Mouse (Mus musculus): ENCODE data around the gene Grxcr1. TPM values are rescaled to one million over a fixed set of nuclear protein-coding genes. Genes with fewer than 3 reads are reported as not detected.

Grxcr1 gene
- polyA plus RNA-seq (2016; fragmentation: Nextera tagmentation; extraction: Ambion mirVana): not detected in 2 replicates

DNA sequence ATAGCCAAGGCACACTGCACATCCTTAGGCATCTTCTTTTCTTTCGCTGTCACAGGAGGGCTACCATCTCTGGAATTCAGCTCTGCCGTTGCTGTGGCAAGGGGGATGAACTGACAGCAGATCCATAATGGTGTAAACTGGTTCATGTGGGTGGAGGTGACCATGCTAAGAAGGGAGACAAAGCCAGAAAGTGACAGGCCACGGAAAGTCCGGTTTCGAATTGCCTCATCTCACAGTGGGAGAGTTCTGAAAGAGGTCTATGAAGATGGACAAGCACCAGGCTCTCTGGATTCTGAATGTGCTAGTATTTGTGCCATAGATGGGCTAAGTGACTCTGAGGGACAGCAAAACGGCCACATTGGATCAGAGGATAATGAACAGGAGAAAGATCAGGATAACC is at the start of gene Grxcr1:
TSS of gene Grxcr1 (plus strand) at position 92 of the 400 bp plus-strand sequence.
- ATAC-seq (ENCODE audit: insufficient number of reproducible peaks, insufficient read depth, low FRiP score, low TSS enrichment, low read depth): no peak
- Histone ChIP-seq H3K4me1 (replicated peaks) (no peaks in the 10 kb centered on the region), H3K4me3 (replicated peaks) (no peak within 1 kb of the TSS), H3K27ac (no peak within 1 kb of the TSS), H3K9me3 (no peaks in the 10 kb centered on the region), H3K36me3 (no peaks in the 10 kb centered on the region), H3K9ac (replicated peaks) (no peak within 1 kb of the TSS), H3K27me3 (no peaks in the 10 kb centered on the region), H3K4me2 (no peak within 1 kb of the TSS)
- WGBS: 87% methylated on average over 6 of the region's 6 CpGs

- Histone ChIP-seq H3K4me2 (no peak overlapping the region), H3K9ac (replicated peaks) (no peak overlapping the region), H3K4me1 (replicated peaks) (no peaks in the 10 kb centered on the region), H3K27ac (no peak overlapping the region), H3K27me3 (no peaks in the 10 kb centered on the region), H3K36me3 (no peaks in the 10 kb centered on the region), H3K4me3 (replicated peaks) (no peak overlapping the region), H3K9me3 (no peaks in the 10 kb centered on the region)
- WGBS: 75% methylated on average over 3 of the region's 3 CpGs
- no peak for ATAC-seq (ENCODE audit: insufficient number of reproducible peaks, insufficient read depth, low FRiP score, low TSS enrichment, low read depth)
Measured at GRCm38 (mm10) chr5:67981946-67982526, 49.6 kb upstream of the Grxcr1 start.

DNA sequence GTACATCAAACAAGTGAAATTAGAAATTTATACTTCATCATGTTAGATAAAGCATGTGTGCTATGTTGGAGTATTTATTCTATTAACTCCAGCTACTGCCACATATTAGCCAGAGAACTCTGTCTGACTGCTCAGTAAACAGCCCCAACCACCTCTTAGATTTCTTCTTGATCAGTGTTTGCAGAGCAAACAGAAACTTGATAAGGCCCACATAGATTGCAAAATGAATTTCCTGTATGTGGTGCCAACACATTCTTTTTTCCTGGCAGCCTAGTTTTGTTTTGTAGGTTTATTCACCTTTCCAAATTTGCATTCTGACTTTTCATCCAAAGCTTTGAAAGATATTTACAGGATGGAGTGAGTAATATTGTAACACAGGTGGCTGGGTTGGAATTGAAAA is 41.2 kb upstream of the Grxcr1 start:
- Histone ChIP-seq H3K4me3 (replicated peaks) (no peak overlapping the region), H3K27ac (no peak overlapping the region), H3K9me3 (no peaks in the 10 kb centered on the region), H3K9ac (replicated peaks) (no peak overlapping the region), H3K27me3 (no peaks in the 10 kb centered on the region), H3K4me2 (no peak overlapping the region), H3K4me1 (replicated peaks) (no peaks in the 10 kb centered on the region), H3K36me3 (no peaks in the 10 kb centered on the region)
- ATAC-seq (ENCODE audit: insufficient number of reproducible peaks, insufficient read depth, low FRiP score, low TSS enrichment, low read depth): no peak

GRCm38 (mm10) chr5:68002611-68003010 is 29.0 kb upstream of the Grxcr1 start:
- Histone ChIP-seq H3K27ac (no peak overlapping the region), H3K36me3 (no peaks in the 10 kb centered on the region), H3K4me1 (replicated peaks) (no peaks in the 10 kb centered on the region), H3K27me3 (no peaks in the 10 kb centered on the region), H3K4me3 (replicated peaks) (no peak overlapping the region), H3K4me2 (no peak overlapping the region), H3K9me3 (no peaks in the 10 kb centered on the region), H3K9ac (replicated peaks) (no peak overlapping the region)
- 94% methylated on average over 6 of the region's 6 CpGs for WGBS
- no peak for ATAC-seq (ENCODE audit: insufficient number of reproducible peaks, insufficient read depth, low FRiP score, low TSS enrichment, low read depth)

DNA sequence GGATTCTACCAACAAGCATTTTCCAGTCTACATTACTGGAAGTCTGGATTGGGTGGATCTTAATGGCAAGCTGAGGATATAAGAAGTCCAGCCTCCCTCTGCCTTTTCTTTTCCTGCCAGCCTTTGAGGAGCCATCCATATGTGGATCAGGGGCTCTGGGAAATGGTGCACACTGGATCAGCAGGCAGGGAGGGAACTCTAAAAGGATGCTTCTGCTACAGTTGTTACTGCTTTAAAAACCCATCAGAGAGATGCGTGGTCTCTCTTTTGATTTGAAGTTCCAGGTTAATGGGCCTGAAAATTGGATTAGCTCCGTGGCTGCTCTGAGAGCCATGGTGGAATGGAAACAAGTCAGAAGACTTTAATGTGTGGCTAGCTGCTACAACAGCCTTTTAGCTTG is 27.7 kb upstream of the Grxcr1 start:
- Histone ChIP-seq H3K27me3 (no peaks in the 10 kb centered on the region), H3K4me1 (replicated peaks) (no peaks in the 10 kb centered on the region), H3K4me3 (replicated peaks) (no peak overlapping the region), H3K27ac (no peak overlapping the region), H3K4me2 (no peak overlapping the region), H3K9me3 (no peaks in the 10 kb centered on the region), H3K36me3 (no peaks in the 10 kb centered on the region), H3K9ac (replicated peaks) (no peak overlapping the region)
- ATAC-seq (ENCODE audit: insufficient number of reproducible peaks, insufficient read depth, low FRiP score, low TSS enrichment, low read depth): no peak
- WGBS: 70% methylated on average over 2 of the region's 2 CpGs

- 81% methylated on average over 2 of the region's 2 CpGs for WGBS
- no peaks in the 10 kb centered on the region for H3K27me3 ChIP-seq
- H3K4me1 ChIP-seq (replicated peaks): no peaks in the 10 kb centered on the region
Measured at GRCm38 (mm10) chr5:68004419-68004818, 27.2 kb upstream of the Grxcr1 start.

GRCm38 (mm10) chr5:68007074-68007473 is 24.6 kb upstream of the Grxcr1 start:
- WGBS: 91% methylated on average over 4 of the region's 4 CpGs
- H3K27ac ChIP-seq: no peak overlapping the region
- no peaks in the 10 kb centered on the region for H3K9me3 ChIP-seq
- H3K4me2 ChIP-seq: no peak overlapping the region
- no peaks in the 10 kb centered on the region for H3K27me3 ChIP-seq
- H3K36me3 ChIP-seq: no peaks in the 10 kb centered on the region
- no peak overlapping the region for H3K4me3 ChIP-seq (replicated peaks)
- no peak for ATAC-seq (ENCODE audit: insufficient number of reproducible peaks, insufficient read depth, low FRiP score, low TSS enrichment, low read depth)
- H3K9ac ChIP-seq (replicated peaks): no peak overlapping the region
- no peaks in the 10 kb centered on the region for H3K4me1 ChIP-seq (replicated peaks)

More at GRCm38 (mm10) chr5:68004419-68004818, 27.2 kb upstream of the Grxcr1 start:
- H3K27ac ChIP-seq: no peak overlapping the region
- no peak overlapping the region for H3K4me3 ChIP-seq (replicated peaks)
- no peak for ATAC-seq (ENCODE audit: insufficient number of reproducible peaks, insufficient read depth, low FRiP score, low TSS enrichment, low read depth)
- H3K4me2 ChIP-seq: no peak overlapping the region
- no peaks in the 10 kb centered on the region for H3K9me3 ChIP-seq
- H3K9ac ChIP-seq (replicated peaks): no peak overlapping the region
- H3K36me3 ChIP-seq: no peaks in the 10 kb centered on the region

DNA sequence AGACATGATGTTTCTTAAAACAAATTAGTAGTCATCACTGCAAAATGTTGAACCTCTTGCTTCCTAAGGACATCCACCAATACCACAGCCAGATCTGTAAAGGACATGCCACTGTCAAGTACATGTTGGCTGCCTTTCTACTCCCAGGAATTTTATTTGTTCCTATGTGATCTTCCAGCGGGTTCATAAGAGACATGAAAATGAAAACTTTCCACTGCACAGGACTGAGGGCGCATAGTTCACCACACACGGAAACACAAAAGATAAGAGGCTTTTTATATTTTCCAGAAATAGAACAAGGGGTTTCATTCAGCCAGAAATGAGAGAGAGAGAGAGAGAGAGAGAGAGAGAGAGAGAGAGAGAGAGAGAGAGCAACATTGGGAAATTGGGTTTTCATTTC is 20.1 kb upstream of the Grxcr1 start:
- H3K4me3 ChIP-seq (replicated peaks): no peak overlapping the region
- no peak for ATAC-seq (ENCODE audit: insufficient number of reproducible peaks, insufficient read depth, low FRiP score, low TSS enrichment, low read depth)
- H3K4me2 ChIP-seq: no peak overlapping the region
- no peak overlapping the region for H3K9ac ChIP-seq (replicated peaks)
- H3K4me1 ChIP-seq (replicated peaks): no peaks in the 10 kb centered on the region
- peaks cover 4% of the 10 kb centered on the region; the same call in 1 of the 2 replicates for H3K27me3 ChIP-seq
- WGBS: 90% methylated on average over 3 of the region's 3 CpGs
- no peaks in the 10 kb centered on the region for H3K36me3 ChIP-seq
- no peaks in the 10 kb centered on the region for H3K9me3 ChIP-seq
- no peak overlapping the region for H3K27ac ChIP-seq

- peaks cover 4% of the 10 kb centered on the region; the same call in 1 of the 2 replicates for H3K27me3 ChIP-seq
- no peak overlapping the region for H3K4me2 ChIP-seq
- no peak overlapping the region for H3K27ac ChIP-seq
- 21% methylated on average over 4 of the region's 4 CpGs for WGBS
- no peaks in the 10 kb centered on the region for H3K4me1 ChIP-seq (replicated peaks)
- no peaks in the 10 kb centered on the region for H3K9me3 ChIP-seq
- no peak for ATAC-seq (ENCODE audit: insufficient number of reproducible peaks, insufficient read depth, low FRiP score, low TSS enrichment, low read depth)
- no peak overlapping the region for H3K9ac ChIP-seq (replicated peaks)
- H3K4me3 ChIP-seq (replicated peaks): no peak overlapping the region
- no peaks in the 10 kb centered on the region for H3K36me3 ChIP-seq
Measured at GRCm38 (mm10) chr5:68012618-68013017, 19.0 kb upstream of the Grxcr1 start.

DNA sequence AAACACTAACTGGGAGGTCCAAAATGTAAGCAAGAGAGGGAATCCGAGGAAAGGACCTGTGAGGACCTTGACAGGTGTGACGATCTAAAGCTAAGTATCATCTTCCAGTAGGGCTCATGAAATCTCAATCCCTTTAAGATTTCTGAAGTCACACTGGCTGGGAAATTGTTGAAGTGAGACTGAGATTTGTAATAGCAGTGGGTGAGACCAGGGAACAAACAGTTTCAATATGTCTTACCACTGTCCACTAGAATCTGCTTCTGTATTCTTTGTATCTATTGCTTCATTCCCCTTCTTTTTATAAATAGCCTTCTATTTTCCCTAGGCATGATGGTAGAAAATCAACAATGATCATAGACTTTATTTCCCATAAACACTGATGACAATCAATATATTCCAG is 10.8 kb upstream of the Grxcr1 start:
- H3K36me3 ChIP-seq: no peaks in the 10 kb centered on the region
- no peak overlapping the region for H3K4me3 ChIP-seq (replicated peaks)
- no peak overlapping the region for H3K27ac ChIP-seq
- H3K4me1 ChIP-seq (replicated peaks): no peaks in the 10 kb centered on the region
- H3K27me3 ChIP-seq: no peaks in the 10 kb centered on the region
- 82% methylated on average over 2 of the region's 2 CpGs for WGBS
- no peak overlapping the region for H3K9ac ChIP-seq (replicated peaks)
- no peak overlapping the region for H3K4me2 ChIP-seq
- no peak for ATAC-seq (ENCODE audit: insufficient number of reproducible peaks, insufficient read depth, low FRiP score, low TSS enrichment, low read depth)
- no peaks in the 10 kb centered on the region for H3K9me3 ChIP-seq

GRCm38 (mm10) chr5:68026658-68027422 is 4.8 kb upstream of the Grxcr1 start:
- no peak overlapping the region for H3K4me2 ChIP-seq
- no peaks in the 10 kb centered on the region for H3K27me3 ChIP-seq
- no peak overlapping the region for H3K9ac ChIP-seq (replicated peaks)
- H3K27ac ChIP-seq: no peak overlapping the region
- no peaks in the 10 kb centered on the region for H3K36me3 ChIP-seq
- H3K4me1 ChIP-seq (replicated peaks): no peaks in the 10 kb centered on the region
- no peaks in the 10 kb centered on the region for H3K9me3 ChIP-seq
- ATAC-seq (ENCODE audit: insufficient number of reproducible peaks, insufficient read depth, low FRiP score, low TSS enrichment, low read depth): no peak
- 73% methylated on average over 2 of the region's 2 CpGs for WGBS
- no peak overlapping the region for H3K4me3 ChIP-seq (replicated peaks)

DNA sequence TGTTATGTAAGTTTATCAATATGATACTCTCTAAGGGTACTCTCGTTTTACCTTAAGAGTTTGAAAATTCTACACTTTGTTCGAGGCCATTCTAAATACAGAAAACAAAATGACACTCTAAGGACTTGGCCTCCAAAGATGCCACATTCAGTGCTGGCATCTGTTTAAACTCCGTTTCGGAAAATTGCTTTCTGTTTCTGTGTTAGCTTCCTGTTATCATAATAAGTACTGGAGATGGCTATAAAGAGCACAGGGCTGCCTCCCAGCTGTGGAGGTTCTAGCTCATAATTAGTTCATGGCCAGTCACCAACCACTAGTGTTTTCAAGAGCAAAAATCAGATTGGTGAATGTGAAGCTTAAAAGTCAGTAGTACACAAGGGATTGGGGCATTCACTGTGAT is 4.2 kb upstream of the Grxcr1 start:
- Histone ChIP-seq H3K4me3 (replicated peaks) (no peak overlapping the region), H3K4me2 (no peak overlapping the region), H3K4me1 (replicated peaks) (no peaks in the 10 kb centered on the region), H3K27ac (no peak overlapping the region), H3K27me3 (no peaks in the 10 kb centered on the region), H3K9ac (replicated peaks) (no peak overlapping the region), H3K36me3 (no peaks in the 10 kb centered on the region), H3K9me3 (no peaks in the 10 kb centered on the region)
- 80% methylated on average over 4 of the region's 4 CpGs for WGBS
- no peak for ATAC-seq (ENCODE audit: insufficient number of reproducible peaks, insufficient read depth, low FRiP score, low TSS enrichment, low read depth)
